Mouse (Mus musculus) embryonic facial prominence, embryonic 12.5 days (tissue): ENCODE results near the gene Macrod2. TPM values are rescaled to one million over a fixed set of nuclear protein-coding genes. Genes with fewer than 3 reads are reported as not detected.

Source experiments
- ATAC-seq: fragments of 200-750 bp; cut with Nextera tagmentation; 2 replicates; pipeline ENCODE4 v1.8.0; 2017; ENCODE audit not compliant: insufficient number of reproducible peaks, insufficient read depth, low FRiP score, low TSS enrichment
- H3K27ac ChIP-seq: fragments of 300-500 bp; sonication (generic); 2 replicates; pipeline ENCODE4 v1.5.1; 2016; ENCODE audit warnings: mild to moderate bottlenecking
- H3K27me3 ChIP-seq: fragments of 300-500 bp; sonication (generic); 2 replicates; pipeline ENCODE4 v1.6.1; 2016; ENCODE audit warnings: mild to moderate bottlenecking, moderate library complexity
- H3K36me3 ChIP-seq: fragments of 300-500 bp; sonication (generic); 2 replicates; pipeline ENCODE4 v1.6.1; 2016; ENCODE audit warnings: mild to moderate bottlenecking
- H3K4me1 ChIP-seq: fragments of 300-500 bp; sonication (generic); 2 replicates; pipeline ENCODE4 v1.6.1; 2016
- H3K4me2 ChIP-seq: fragments of 300-500 bp; sonication (generic); replicated peaks from 2 replicates; pipeline ENCODE4 v1.6.1; 2016; ENCODE audit warnings: mild to moderate bottlenecking, moderate library complexity
- H3K4me3 ChIP-seq: fragments of 300-500 bp; sonication (generic); 2 replicates; pipeline ENCODE4 v1.5.1; 2016; ENCODE audit warnings: mild to moderate bottlenecking
- H3K9ac ChIP-seq: fragments of 300-500 bp; sonication (generic); 2 replicates; pipeline ENCODE4 v1.6.1; 2016; ENCODE audit warnings: mild to moderate bottlenecking, moderate library complexity
- H3K9me3 ChIP-seq: fragments of 300-500 bp; sonication (generic); 2 replicates; pipeline ENCODE4 v1.6.1; 2016; ENCODE audit warnings: mild to moderate bottlenecking, moderate library complexity
- WGBS: fragments of 180-500 bp; shearing (Covaris S2); methylation state at CpG from one replicate; pipeline ENCODE4 v1.1.7; 2016; 5-methylcytosine and 5-hydroxymethylcytosine counted together
- polyA plus RNA-seq: library from polyadenylated mRNA; unstranded; fragments of >200 nt; fragmentation: Nextera tagmentation; extraction: Ambion mirVana; gene quantifications from 2 replicates; pipeline ENCODE4 v1.2.1, GENCODE M21; 2016

Gene Macrod2
- polyA plus RNA-seq, 1 experiment from 2014 or later = 39.6 TPM

DNA sequence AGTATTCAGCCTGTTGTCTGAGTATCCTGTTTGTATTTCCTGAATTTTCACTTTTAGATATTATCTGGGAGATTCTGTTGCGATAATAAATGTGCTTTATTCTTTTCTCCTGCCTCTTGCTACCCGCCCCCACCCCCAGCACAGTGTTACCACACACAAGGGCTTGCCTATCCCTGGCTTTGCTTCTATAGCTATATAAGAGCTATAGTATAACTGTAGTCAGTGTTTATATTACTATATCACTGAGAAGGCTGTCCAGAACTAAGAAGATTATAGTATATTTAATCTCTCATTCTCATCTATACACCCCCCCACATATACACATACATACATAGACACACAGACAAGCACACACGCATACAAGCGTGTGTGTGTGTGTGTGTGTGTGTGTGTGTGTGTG lies 374.4 kb downstream of the Macrod2 start:
- Histone ChIP-seq H3K9me3 (no peaks in the 10 kb centered on the region), H3K4me3 (no peak overlapping the region), H3K4me1 (no peaks in the 10 kb centered on the region), H3K27ac (no peak overlapping the region), H3K4me2 (no peak overlapping the region), H3K9ac (no peak overlapping the region), H3K36me3 (no peaks in the 10 kb centered on the region), H3K27me3 (no peaks in the 10 kb centered on the region)
- 68% methylated on average over 4 of the region's 4 CpGs for WGBS
- ATAC-seq = no peak

DNA sequence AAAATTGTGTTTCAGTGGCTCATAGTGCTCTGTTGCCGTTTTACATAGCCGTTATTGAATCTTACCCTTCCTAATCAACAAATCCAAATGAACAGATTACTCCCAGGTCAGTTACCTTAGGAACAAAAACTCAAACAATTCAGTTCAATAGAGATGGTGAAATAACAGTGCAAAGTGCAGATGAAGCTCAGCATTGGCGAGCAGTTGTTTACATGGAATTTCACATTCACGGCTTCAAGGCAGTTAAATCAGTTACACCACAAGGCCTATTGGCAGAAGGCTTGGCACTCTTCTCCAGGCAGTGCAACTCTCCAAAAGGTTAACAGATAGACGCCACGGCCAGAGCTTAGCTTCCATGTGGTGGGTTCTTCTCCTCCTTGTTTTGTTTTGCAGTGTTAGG lies 377.7 kb downstream of the Macrod2 start:
- Histone ChIP-seq H3K27ac (no peak overlapping the region), H3K9me3 (no peaks in the 10 kb centered on the region), H3K4me3 (no peak overlapping the region), H3K36me3 (no peaks in the 10 kb centered on the region), H3K9ac (no peak overlapping the region), H3K4me1 (no peaks in the 10 kb centered on the region), H3K4me2 (no peak overlapping the region), H3K27me3 (no peaks in the 10 kb centered on the region)
- WGBS = 90% methylated on average over 6 of the region's 6 CpGs
- ATAC-seq = no peak

- Histone ChIP-seq H3K4me1 (no peaks in the 10 kb centered on the region), H3K9me3 (no peaks in the 10 kb centered on the region), H3K36me3 (no peaks in the 10 kb centered on the region), H3K27ac (no peak overlapping the region), H3K27me3 (no peaks in the 10 kb centered on the region), H3K9ac (no peak overlapping the region), H3K4me2 (no peak overlapping the region), H3K4me3 (no peak overlapping the region)
- no peak for ATAC-seq
- 95% methylated on average over 11 of the region's 11 CpGs for WGBS
Observed at GRCm38 (mm10) chr2:140773456-140773855, 378.3 kb downstream of the Macrod2 start.

DNA sequence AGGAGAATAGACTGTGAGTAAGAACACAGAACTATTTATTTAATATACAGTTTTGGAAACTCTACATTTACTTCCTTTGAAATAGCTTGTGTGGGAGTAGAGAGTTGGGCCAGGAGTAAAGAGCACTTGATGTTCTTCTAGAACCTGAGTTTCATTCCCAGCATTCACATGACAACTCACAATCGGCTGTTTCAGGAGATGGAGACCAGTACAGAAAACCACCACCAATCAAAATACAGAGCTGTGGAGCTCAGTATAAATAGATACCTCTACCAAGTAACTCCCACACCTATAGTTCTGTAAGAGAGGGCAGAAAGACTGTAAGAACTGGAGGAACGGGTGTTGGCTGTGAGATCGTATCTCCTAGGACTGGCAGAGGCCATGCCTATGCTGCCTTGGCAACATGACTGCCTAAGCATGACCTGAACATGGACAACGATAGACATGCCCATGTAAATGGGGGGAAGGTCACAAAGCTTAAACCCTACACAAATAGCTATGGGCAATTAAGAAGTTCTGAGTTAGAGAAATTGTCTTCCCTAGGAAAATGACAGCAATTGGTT lies 379.8 kb downstream of the Macrod2 start:
- H3K4me2 ChIP-seq = no peak overlapping the region
- H3K27me3 ChIP-seq = no peaks in the 10 kb centered on the region
- H3K36me3 ChIP-seq = no peaks in the 10 kb centered on the region
- no peak overlapping the region for H3K9ac ChIP-seq
- no peaks in the 10 kb centered on the region for H3K9me3 ChIP-seq
- WGBS = 83% methylated on average over 4 of the region's 4 CpGs
- no peak for ATAC-seq
- no peaks in the 10 kb centered on the region for H3K4me1 ChIP-seq
- H3K4me3 ChIP-seq = no peak overlapping the region
- no peak overlapping the region for H3K27ac ChIP-seq

DNA sequence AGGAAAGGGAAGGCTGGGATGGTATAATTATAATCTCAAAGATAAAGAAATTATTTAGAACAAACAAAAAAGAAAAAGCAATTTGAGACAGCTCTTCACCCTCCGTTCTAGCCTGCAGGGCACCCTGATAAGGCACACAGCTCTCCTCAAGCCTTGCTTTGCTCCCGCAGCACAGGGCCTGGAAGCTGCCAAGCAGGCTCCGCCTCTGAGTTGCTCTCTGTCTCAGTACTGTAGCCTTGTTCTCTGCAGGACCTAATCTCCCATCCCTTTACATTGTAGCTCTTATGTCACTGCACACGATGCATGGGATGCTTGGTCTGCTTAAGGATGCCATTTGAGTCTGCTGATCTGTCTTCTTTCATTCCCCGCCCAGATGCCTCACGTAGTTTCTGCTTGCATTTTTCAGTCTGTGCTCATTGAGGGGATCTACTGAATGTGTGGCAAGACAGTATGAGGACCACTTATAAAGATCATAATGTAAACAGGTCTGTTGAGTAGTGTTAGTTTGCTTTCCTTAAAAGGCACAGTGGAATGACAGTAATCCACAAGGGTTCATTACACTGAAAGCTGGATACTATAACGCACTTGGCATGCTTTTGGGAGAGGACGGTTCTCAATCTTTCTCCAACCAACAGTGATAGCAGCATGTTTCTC lies 380.5 kb downstream of the Macrod2 start:
- no peak overlapping the region for H3K27ac ChIP-seq
- H3K4me1 ChIP-seq = no peaks in the 10 kb centered on the region
- no peak overlapping the region for H3K9ac ChIP-seq
- no peak overlapping the region for H3K4me3 ChIP-seq
- WGBS = 59% methylated on average over 8 of the region's 8 CpGs
- no peaks in the 10 kb centered on the region for H3K27me3 ChIP-seq
- H3K36me3 ChIP-seq = no peaks in the 10 kb centered on the region
- ATAC-seq = no peak
- no peaks in the 10 kb centered on the region for H3K9me3 ChIP-seq
- no peak overlapping the region for H3K4me2 ChIP-seq

GRCm38 (mm10) chr2:140778212-140778611 lies 383.1 kb downstream of the Macrod2 start:
- H3K9ac ChIP-seq = no peak overlapping the region
- no peaks in the 10 kb centered on the region for H3K4me1 ChIP-seq
- WGBS = 88% methylated on average over 13 of the region's 13 CpGs
- no peak overlapping the region for H3K4me3 ChIP-seq
- H3K27me3 ChIP-seq = no peaks in the 10 kb centered on the region
- no peak for ATAC-seq
- H3K36me3 ChIP-seq = no peaks in the 10 kb centered on the region
- no peaks in the 10 kb centered on the region for H3K9me3 ChIP-seq
- no peak overlapping the region for H3K27ac ChIP-seq
- no peak overlapping the region for H3K4me2 ChIP-seq

DNA sequence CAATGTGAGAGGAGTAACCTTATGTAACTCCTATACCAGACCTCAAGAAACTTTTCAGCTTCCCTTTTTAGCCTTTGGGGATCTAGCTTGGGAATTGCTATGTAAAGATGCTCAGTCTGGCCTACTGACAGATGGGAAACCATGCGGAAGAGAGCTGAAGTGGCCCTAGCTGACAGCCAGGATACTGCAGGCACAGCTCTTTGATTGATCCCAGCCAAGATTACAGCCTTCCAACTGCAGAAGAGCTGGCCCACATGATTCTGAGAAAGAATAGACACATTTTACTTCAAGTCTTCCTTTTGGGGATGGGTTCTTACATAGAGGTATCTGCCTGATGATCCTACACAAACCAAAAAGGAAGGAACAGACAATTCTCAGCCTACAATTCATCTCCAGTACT lies 387.9 kb downstream of the Macrod2 start:
- H3K4me1 ChIP-seq = no peaks in the 10 kb centered on the region
- no peak overlapping the region for H3K4me2 ChIP-seq
- H3K36me3 ChIP-seq = no peaks in the 10 kb centered on the region
- no peak overlapping the region for H3K9ac ChIP-seq
- H3K27me3 ChIP-seq = no peaks in the 10 kb centered on the region
- H3K27ac ChIP-seq = no peak overlapping the region
- H3K4me3 ChIP-seq = no peak overlapping the region
- WGBS = 73% methylated on average over 1 of the region's 1 CpGs
- H3K9me3 ChIP-seq = no peaks in the 10 kb centered on the region
- no peak for ATAC-seq

- Histone ChIP-seq H3K4me3 (no peak overlapping the region), H3K36me3 (no peaks in the 10 kb centered on the region), H3K4me1 (no peaks in the 10 kb centered on the region), H3K27ac (no peak overlapping the region), H3K4me2 (no peak overlapping the region), H3K9me3 (no peaks in the 10 kb centered on the region), H3K9ac (no peak overlapping the region), H3K27me3 (no peaks in the 10 kb centered on the region)
- 85% methylated on average over 2 of the region's 2 CpGs for WGBS
- ATAC-seq = no peak
Observed at GRCm38 (mm10) chr2:140784626-140785025, 389.5 kb downstream of the Macrod2 start.

DNA sequence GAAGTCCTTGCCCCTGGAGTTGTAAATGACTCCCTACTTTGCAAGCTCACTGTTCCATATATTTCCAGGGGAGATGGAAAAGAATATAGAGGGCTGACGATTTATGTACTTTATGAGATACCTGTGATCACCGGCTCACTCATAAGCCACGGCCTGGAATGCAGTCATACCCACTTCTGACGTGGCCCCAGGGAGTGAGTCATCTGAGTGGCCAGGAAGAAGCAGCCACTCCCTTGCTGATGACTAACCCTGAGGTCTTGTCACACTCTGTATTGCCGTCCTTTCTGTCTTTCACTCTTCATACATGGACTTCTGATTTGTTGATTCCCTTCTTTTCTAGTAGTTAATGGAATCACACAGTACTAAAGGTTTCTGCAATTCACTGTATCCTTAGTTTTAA lies 395.3 kb downstream of the Macrod2 start:
- H3K9ac ChIP-seq = no peak overlapping the region
- no peak overlapping the region for H3K27ac ChIP-seq
- no peaks in the 10 kb centered on the region for H3K27me3 ChIP-seq
- H3K4me3 ChIP-seq = no peak overlapping the region
- no peaks in the 10 kb centered on the region for H3K36me3 ChIP-seq
- no peak overlapping the region for H3K4me2 ChIP-seq
- no peaks in the 10 kb centered on the region for H3K9me3 ChIP-seq
- H3K4me1 ChIP-seq = no peaks in the 10 kb centered on the region
- no peak for ATAC-seq
- 64% methylated on average over 5 of the region's 5 CpGs for WGBS

DNA sequence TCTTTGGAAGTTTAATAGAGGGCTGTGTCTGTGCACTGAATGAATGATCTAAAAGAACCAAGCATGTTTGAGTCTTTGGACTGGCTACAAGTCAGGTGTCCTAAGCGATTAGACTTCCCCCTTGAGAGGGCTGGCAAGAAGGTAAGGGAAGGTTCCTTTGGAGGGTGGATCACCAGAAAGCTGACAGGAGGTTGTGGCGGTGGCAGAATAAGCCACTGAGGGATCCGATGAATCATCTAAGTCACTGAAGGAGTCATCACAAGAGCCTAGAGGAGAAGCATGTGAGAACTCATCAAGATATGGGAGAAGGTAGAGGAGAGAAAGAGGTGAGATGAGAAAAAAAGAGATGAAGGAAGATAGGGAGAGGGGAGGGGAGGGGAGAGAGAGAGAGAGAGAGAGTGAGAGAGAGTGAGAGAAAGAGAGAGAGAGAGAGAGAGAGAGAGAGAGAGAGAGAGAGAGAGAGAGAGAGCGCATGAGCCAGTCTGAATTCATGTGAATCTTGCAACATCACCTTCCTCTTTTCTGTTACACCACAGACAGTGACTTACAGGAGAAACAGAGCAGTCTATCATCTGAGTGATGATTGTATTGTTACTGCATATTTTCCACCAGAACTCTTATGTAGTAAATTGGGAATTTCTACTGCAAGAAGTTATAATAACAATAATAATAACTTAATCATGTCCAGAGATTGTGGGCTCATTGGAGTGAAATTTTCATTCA lies 398.9 kb downstream of the Macrod2 start:
- H3K9me3 ChIP-seq = no peaks in the 10 kb centered on the region
- no peak overlapping the region for H3K9ac ChIP-seq
- WGBS = 91% methylated on average over 4 of the region's 4 CpGs
- no peak for ATAC-seq
- H3K27ac ChIP-seq = no peak overlapping the region
- no peaks in the 10 kb centered on the region for H3K36me3 ChIP-seq
- H3K4me1 ChIP-seq = no peaks in the 10 kb centered on the region
- H3K4me2 ChIP-seq = no peak overlapping the region
- no peak overlapping the region for H3K4me3 ChIP-seq
- no peaks in the 10 kb centered on the region for H3K27me3 ChIP-seq

DNA sequence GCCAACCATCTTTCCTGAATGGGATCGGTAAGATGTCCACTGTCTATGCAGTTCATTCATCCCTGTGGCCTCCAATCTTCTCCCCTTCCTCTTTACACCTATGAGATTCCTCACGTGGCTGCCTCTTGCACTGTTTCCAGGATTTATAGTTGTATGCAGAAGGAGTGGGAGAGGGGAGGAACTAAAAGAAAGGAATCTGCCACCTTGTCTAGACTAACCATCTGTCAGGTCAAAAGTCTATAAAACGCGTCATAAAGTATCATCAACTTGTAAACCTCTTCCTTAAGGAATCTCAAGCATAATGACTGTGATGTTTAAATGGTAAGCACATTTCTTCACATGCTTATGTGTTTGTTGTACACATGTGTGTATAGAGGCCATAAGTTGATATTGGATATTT lies 416.6 kb downstream of the Macrod2 start:
- Histone ChIP-seq H3K9ac (no peak overlapping the region), H3K4me1 (no peaks in the 10 kb centered on the region), H3K27me3 (no peaks in the 10 kb centered on the region), H3K4me2 (no peak overlapping the region), H3K36me3 (no peaks in the 10 kb centered on the region), H3K9me3 (no peaks in the 10 kb centered on the region), H3K4me3 (no peak overlapping the region), H3K27ac (no peak overlapping the region)
- 86% methylated on average over 4 of the region's 4 CpGs for WGBS
- no peak for ATAC-seq

DNA sequence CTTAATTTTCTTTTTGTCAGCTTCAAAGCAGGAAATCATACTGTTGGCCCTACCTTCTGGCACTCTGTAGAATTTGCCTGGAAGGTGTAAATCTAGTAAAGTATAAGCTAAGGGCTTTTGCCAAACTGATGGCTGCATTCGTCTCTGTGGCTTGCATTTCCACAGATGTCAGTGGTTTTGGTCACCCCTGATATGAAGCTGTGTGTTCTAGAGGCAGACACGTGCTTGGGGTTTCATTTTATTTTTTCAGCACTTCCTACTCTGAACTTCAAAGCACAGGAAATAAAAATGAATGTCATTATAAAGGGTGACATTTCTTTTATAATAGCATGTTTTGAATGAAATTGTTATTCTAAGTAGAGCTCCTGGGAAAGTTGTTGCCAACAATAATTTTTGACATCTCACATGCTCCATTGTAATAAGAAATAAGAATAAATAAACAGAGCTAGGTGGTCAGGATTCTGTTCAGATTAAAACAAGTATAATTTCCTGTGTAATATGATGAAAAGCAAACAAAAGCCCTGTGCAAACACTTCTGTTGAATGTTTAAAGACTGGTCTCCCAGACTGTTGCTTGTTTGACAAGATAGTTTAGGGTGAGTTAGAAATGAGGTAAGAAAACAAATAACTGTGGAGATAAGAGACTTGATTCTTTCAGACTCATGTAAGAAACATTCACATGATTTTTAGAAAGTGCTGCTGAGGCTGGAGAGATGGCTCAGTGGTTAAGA lies 424.4 kb downstream of the Macrod2 start:
- no peak overlapping the region for H3K4me2 ChIP-seq
- WGBS = 23% methylated on average over 2 of the region's 2 CpGs
- H3K4me1 ChIP-seq = no peaks in the 10 kb centered on the region
- no peak overlapping the region for H3K4me3 ChIP-seq
- H3K27ac ChIP-seq = no peak overlapping the region; the same call in 1 of the 2 replicates
- no peaks in the 10 kb centered on the region for H3K27me3 ChIP-seq
- no peaks in the 10 kb centered on the region for H3K9me3 ChIP-seq
- H3K36me3 ChIP-seq = no peaks in the 10 kb centered on the region
- ATAC-seq = no peak
- no peak overlapping the region for H3K9ac ChIP-seq
